Mouse (Mus musculus) limb, embryonic 13.5 days (tissue): ENCODE results near the gene Enpp6. TPM values are rescaled to one million over a fixed set of nuclear protein-coding genes. Genes with fewer than 3 reads are reported as not detected.

ENCODE experiments used
- ATAC-seq: fragments of 200-750 bp; cut with Nextera tagmentation; 2 replicates; pipeline ENCODE4 v1.8.0; 2017; ENCODE audit warnings: low read depth, moderate number of reproducible peaks, moderate TSS enrichment; ENCODE audit not compliant: low FRiP score
- H3K27ac ChIP-seq: fragments of 300-500 bp; sonication (generic); 2 replicates; pipeline ENCODE4 v1.5.1; 2015; ENCODE audit warnings: inconsistent platforms, mild to moderate bottlenecking, moderate library complexity
- H3K27me3 ChIP-seq: fragments of 300-500 bp; sonication (generic); 2 replicates; pipeline ENCODE4 v1.6.1; 2015; ENCODE audit warnings: mild to moderate bottlenecking, inconsistent platforms
- H3K36me3 ChIP-seq: fragments of 300-500 bp; sonication (generic); 2 replicates; pipeline ENCODE4 v1.6.1; 2015; ENCODE audit warnings: inconsistent platforms, mild to moderate bottlenecking, moderate library complexity
- H3K4me1 ChIP-seq: fragments of 300-500 bp; sonication (generic); 2 replicates; pipeline ENCODE4 v1.6.1; 2015; ENCODE audit warnings: inconsistent platforms
- H3K4me2 ChIP-seq: fragments of 300-500 bp; sonication (generic); replicated peaks from 2 replicates; pipeline ENCODE4 v1.6.1; 2015; ENCODE audit warnings: inconsistent platforms, mild to moderate bottlenecking, moderate library complexity
- H3K4me3 ChIP-seq: fragments of 300-500 bp; sonication (generic); 2 replicates; pipeline ENCODE4 v1.5.1; 2015; ENCODE audit warnings: moderate library complexity, mild to moderate bottlenecking, inconsistent platforms
- H3K9ac ChIP-seq: fragments of 300-500 bp; sonication (generic); 2 replicates; pipeline ENCODE4 v1.6.1; 2015; ENCODE audit warnings: mild to moderate bottlenecking, inconsistent platforms
- H3K9me3 ChIP-seq: fragments of 300-500 bp; sonication (generic); 2 replicates; pipeline ENCODE4 v1.6.1; 2016; ENCODE audit warnings: inconsistent platforms
- WGBS: fragments of 180-500 bp; shearing (Covaris S2); methylation state at CpG from one replicate; pipeline ENCODE4 v1.1.7; 2015; 5-methylcytosine and 5-hydroxymethylcytosine counted together
- polyA plus RNA-seq: library from polyadenylated mRNA; unstranded; fragments of >200 nt; fragmentation: Nextera tagmentation; extraction: Ambion mirVana; gene quantifications from 2 replicates; pipeline ENCODE4 v1.2.1, GENCODE M21; 2015

The Enpp6 gene
- polyA plus RNA-seq, 1 experiment from 2014 or later: 1.6 TPM

DNA sequence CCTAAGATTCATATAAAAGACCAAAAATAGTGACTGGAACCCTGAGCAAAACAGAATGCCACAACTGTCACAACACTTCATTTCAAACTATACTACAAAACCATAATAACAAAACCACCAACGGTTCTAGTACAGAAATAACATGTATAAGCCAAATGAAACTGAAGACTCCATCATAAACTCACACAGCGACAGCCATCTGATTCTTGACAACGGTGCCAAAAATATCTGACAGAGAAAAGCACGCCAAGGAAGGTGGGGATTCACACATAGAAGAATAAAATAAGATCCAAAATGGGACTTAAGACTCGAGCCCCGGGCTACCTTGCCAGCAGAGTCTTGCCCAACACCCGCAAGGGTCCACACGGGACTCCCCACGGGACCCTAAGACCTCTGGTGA, 158.6 kb downstream of the Enpp6 start:
- no peak overlapping the region for H3K4me2 ChIP-seq
- no peak for ATAC-seq
- no peak overlapping the region for H3K27ac ChIP-seq
- H3K9ac ChIP-seq: no peak overlapping the region
- WGBS: 95% methylated on average over 7 of the region's 9 CpGs
- no peaks in the 10 kb centered on the region for H3K27me3 ChIP-seq
- H3K9me3 ChIP-seq: peaks cover 2% of the 10 kb centered on the region; the same call in 1 of the 2 replicates
- no peaks in the 10 kb centered on the region; the same call in 1 of the 2 replicates for H3K36me3 ChIP-seq
- H3K4me3 ChIP-seq: no peak overlapping the region
- no peaks in the 10 kb centered on the region for H3K4me1 ChIP-seq

Other genes with a start within 250 kb of the Enpp6 start
- 15.8 and 19.6 TPM in 2 replicates for gene Irf2, start 247.2 kb upstream of the Enpp6 start, polyA plus RNA-seq